Mouse (Mus musculus) small intestine, adult 2 months (tissue): ENCODE results near the gene Vti1a.

Source experiments
- CTCF ChIP-seq: fragments of 200-500 bp; IDR thresholded peaks from 2 replicates; pipeline ENCODE4 v1.5.1; 2012; ENCODE audit warnings: low read depth, mild to moderate bottlenecking, control low read depth, inconsistent platforms, low read length, moderate library complexity, mixed read lengths; ENCODE audit not compliant: insufficient replicate concordance, insufficient read length; ENCODE audit errors: extremely low read depth
- POLR2A ChIP-seq: fragments of 200-500 bp; IDR thresholded peaks from 2 replicates; pipeline ENCODE4 v1.6.1; 2012; ENCODE audit warnings: low read depth, mild to moderate bottlenecking, control low read depth, inconsistent platforms, low read length, moderate library complexity

- TF ChIP-seq CTCF (no peak), POLR2A (no peak)
These were observed 238.6 kb downstream of the Vti1a start for GRCm38 (mm10) chr19:55554703-55555102.
